Mouse (Mus musculus): ENCODE results near the gene 2300009A05Rik. TPM values are rescaled to one million over a fixed set of nuclear protein-coding genes. Genes with fewer than 3 reads are reported as not detected.

2300009A05Rik gene
- 37.1 and 37.7 TPM in 2 replicates for polyA plus RNA-seq (2016; fragmentation: Nextera tagmentation; extraction: Ambion mirVana)

- Histone ChIP-seq H3K27me3 (ENCODE audit: low read depth, poor library complexity, severe bottlenecking) (no peaks in the 10 kb centered on the region), H3K4me1 (peaks cover 26% of the 10 kb centered on the region), H3K9me3 (replicated peaks) (no peaks in the 10 kb centered on the region), H3K27ac (peak within 1 kb of the TSS; percentile 94), H3K36me3 (no peaks in the 10 kb centered on the region), H3K4me3 (peak within 1 kb of the TSS; percentile 95)
- WGBS: under 1% methylated on average over 74 of the region's 74 CpGs
- peak; percentile 93 for DNase-seq (ENCODE audit: low spot score)
Observed at GRCm38 (mm10) chr9:63398611-63399462, at the start of gene 2300009A05Rik. TSS of gene 2300009A05Rik (minus strand) at chr9:63399246.

- 77% methylated on average over 6 of the region's 6 CpGs for WGBS
- H3K4me1 ChIP-seq: no peaks in the 10 kb centered on the region
- no peak for DNase-seq (ENCODE audit: low spot score)
- no peaks in the 10 kb centered on the region for H3K27me3 ChIP-seq (ENCODE audit: low read depth, poor library complexity, severe bottlenecking)
- H3K36me3 ChIP-seq: no peaks in the 10 kb centered on the region
- no peak overlapping the region for H3K27ac ChIP-seq
- no peaks in the 10 kb centered on the region for H3K9me3 ChIP-seq (replicated peaks)
- H3K4me3 ChIP-seq: no peak overlapping the region
Observed at GRCm38 (mm10) chr9:63443695-63444094, 44.6 kb upstream of the 2300009A05Rik start.

GRCm38 (mm10) chr9:63430652-63431051 lies 31.6 kb upstream of the 2300009A05Rik start:
- DNase-seq (ENCODE audit: low spot score): no peak
- H3K27ac ChIP-seq: no peak overlapping the region
- 79% methylated on average over 1 of the region's 1 CpGs for whole genome bisulfite sequencing
- no peak overlapping the region for H3K4me3 ChIP-seq
- no peaks in the 10 kb centered on the region for H3K36me3 ChIP-seq
- H3K9me3 ChIP-seq (replicated peaks): no peaks in the 10 kb centered on the region
- H3K27me3 ChIP-seq (ENCODE audit: low read depth, poor library complexity, severe bottlenecking): no peaks in the 10 kb centered on the region
- no peaks in the 10 kb centered on the region for H3K4me1 ChIP-seq

GRCm38 (mm10) chr9:63421096-63421736 lies 22.2 kb upstream of the 2300009A05Rik start:
- DNase-seq (ENCODE audit: low spot score): no peak
- no peaks in the 10 kb centered on the region for H3K9me3 ChIP-seq (replicated peaks)
- H3K4me1 ChIP-seq: peaks cover 17% of the 10 kb centered on the region
- no peaks in the 10 kb centered on the region for H3K36me3 ChIP-seq
- no peak overlapping the region for H3K27ac ChIP-seq
- no peaks in the 10 kb centered on the region for H3K27me3 ChIP-seq (ENCODE audit: low read depth, poor library complexity, severe bottlenecking)
- H3K4me3 ChIP-seq: no peak overlapping the region
- 72% methylated on average over 9 of the region's 9 CpGs for WGBS

- Histone ChIP-seq H3K4me1 (peaks cover 17% of the 10 kb centered on the region), H3K9me3 (replicated peaks) (no peaks in the 10 kb centered on the region), H3K27me3 (ENCODE audit: low read depth, poor library complexity, severe bottlenecking) (no peaks in the 10 kb centered on the region), H3K27ac (no peak overlapping the region), H3K4me3 (no peak overlapping the region), H3K36me3 (no peaks in the 10 kb centered on the region)
- 59% methylated on average over 6 of the region's 6 CpGs for WGBS
- DNase-seq (ENCODE audit: low spot score): no peak
Observed at GRCm38 (mm10) chr9:63420396-63420795, 21.4 kb upstream of the 2300009A05Rik start.

GRCm38 (mm10) chr9:63400176-63400575 lies 1.1 kb upstream of the 2300009A05Rik start:
- 98% methylated on average over 1 of the region's 1 CpGs for WGBS
- Histone ChIP-seq H3K27ac (no peak overlapping the region), H3K4me3 (no peak overlapping the region), H3K4me1 (peaks cover 26% of the 10 kb centered on the region), H3K9me3 (replicated peaks) (no peaks in the 10 kb centered on the region), H3K27me3 (ENCODE audit: low read depth, poor library complexity, severe bottlenecking) (no peaks in the 10 kb centered on the region), H3K36me3 (no peaks in the 10 kb centered on the region)
- no peak for DNase-seq (ENCODE audit: low spot score)

- WGBS: 2% methylated on average over 8 of the region's 8 CpGs
- peak overlapping the region; percentile 94 for H3K27ac ChIP-seq
Observed at GRCm38 (mm10) chr9:63399463-63399815, 393 bp upstream of the 2300009A05Rik start.

GRCm38 (mm10) chr9:63395612-63396011 lies 3.4 kb downstream of the 2300009A05Rik start:
- H3K4me1 ChIP-seq: peaks cover 26% of the 10 kb centered on the region
- no peaks in the 10 kb centered on the region for H3K27me3 ChIP-seq (ENCODE audit: low read depth, poor library complexity, severe bottlenecking)
- 88% methylated on average over 7 of the region's 7 CpGs for WGBS
- no peak overlapping the region for H3K27ac ChIP-seq
- no peak overlapping the region for H3K4me3 ChIP-seq
- no peaks in the 10 kb centered on the region for H3K9me3 ChIP-seq (replicated peaks)
- H3K36me3 ChIP-seq: no peaks in the 10 kb centered on the region
- no peak for DNase-seq (ENCODE audit: low spot score)

More at GRCm38 (mm10) chr9:63399463-63399815, 393 bp upstream of the 2300009A05Rik start:
- Histone ChIP-seq H3K27me3 (ENCODE audit: low read depth, poor library complexity, severe bottlenecking) (no peaks in the 10 kb centered on the region), H3K36me3 (no peaks in the 10 kb centered on the region), H3K9me3 (replicated peaks) (no peaks in the 10 kb centered on the region), H3K4me3 (peak overlapping the region; percentile 95), H3K4me1 (peaks cover 26% of the 10 kb centered on the region)
- DNase-seq (ENCODE audit: low spot score): no peak

- WGBS: 79% methylated on average over 2 of the region's 2 CpGs
- Histone ChIP-seq H3K9me3 (replicated peaks) (no peaks in the 10 kb centered on the region), H3K27me3 (ENCODE audit: low read depth, poor library complexity, severe bottlenecking) (no peaks in the 10 kb centered on the region), H3K4me3 (no peak overlapping the region), H3K36me3 (no peaks in the 10 kb centered on the region), H3K4me1 (0 out of 2 replicates have a peak, but pooled peaks cover 4% of the 10 kb centered on the region), H3K27ac (no peak overlapping the region)
- no peak for DNase-seq (ENCODE audit: low spot score)
Observed at GRCm38 (mm10) chr9:63391307-63391706, 7.7 kb downstream of the 2300009A05Rik start.

GRCm38 (mm10) chr9:63382761-63383160 lies 16.3 kb downstream of the 2300009A05Rik start:
- no peaks in the 10 kb centered on the region for H3K36me3 ChIP-seq
- no peak for DNase-seq (ENCODE audit: low spot score)
- no peak overlapping the region for H3K4me3 ChIP-seq
- no peaks in the 10 kb centered on the region for H3K9me3 ChIP-seq (replicated peaks)
- peaks cover 4% of the 10 kb centered on the region; the same call in 1 of the 2 replicates for H3K4me1 ChIP-seq
- H3K27me3 ChIP-seq (ENCODE audit: low read depth, poor library complexity, severe bottlenecking): no peaks in the 10 kb centered on the region
- WGBS: 90% methylated on average over 4 of the region's 4 CpGs
- no peak overlapping the region for H3K27ac ChIP-seq

- H3K36me3 ChIP-seq: peaks cover 1% of the 10 kb centered on the region; the same call in 1 of the 2 replicates
- no peak for DNase-seq (ENCODE audit: low spot score)
- no peaks in the 10 kb centered on the region for H3K27me3 ChIP-seq (ENCODE audit: low read depth, poor library complexity, severe bottlenecking)
- no peak overlapping the region for H3K4me3 ChIP-seq
- H3K9me3 ChIP-seq (replicated peaks): no peaks in the 10 kb centered on the region
- no peak overlapping the region for H3K27ac ChIP-seq
- 77% methylated on average over 3 of the region's 3 CpGs for WGBS
- peaks cover 21% of the 10 kb centered on the region for H3K4me1 ChIP-seq
Observed at GRCm38 (mm10) chr9:63380326-63380725, 18.7 kb downstream of the 2300009A05Rik start.

- peaks cover 23% of the 10 kb centered on the region for H3K4me1 ChIP-seq
- 24% methylated on average over 8 of the region's 8 CpGs for WGBS
- peak overlapping the region; percentile 97 for H3K27ac ChIP-seq
- peaks cover 23% of the 10 kb centered on the region for H3K36me3 ChIP-seq
- peak overlapping the region; percentile 92 for H3K4me3 ChIP-seq
- no peak for DNase-seq (ENCODE audit: low spot score)
- no peaks in the 10 kb centered on the region for H3K27me3 ChIP-seq (ENCODE audit: low read depth, poor library complexity, severe bottlenecking)
- H3K9me3 ChIP-seq (replicated peaks): no peaks in the 10 kb centered on the region
Observed at GRCm38 (mm10) chr9:63378174-63378573, 20.9 kb downstream of the 2300009A05Rik start.
